Mouse (Mus musculus) ES-E14 (cell line): ENCODE data around the gene Thrap3. TPM values are rescaled to one million over a fixed set of nuclear protein-coding genes. Genes with fewer than 3 reads are reported as not detected.

Source experiments
- DNase-seq: peaks from one replicate; pipeline ENCODE4 v3.0.0-alpha.2; 2013; ENCODE audit warnings: low read depth, low spot score
- H3K27ac ChIP-seq: 2 replicates; pipeline ENCODE4 v1.5.1; 2012; ENCODE audit warnings: low read depth, mild to moderate bottlenecking, low read length, moderate library complexity, mixed read lengths; ENCODE audit not compliant: poor library complexity, insufficient read depth, severe bottlenecking
- H3K36me3 ChIP-seq: 2 replicates; pipeline ENCODE4 v1.6.1; 2012; ENCODE audit warnings: mild to moderate bottlenecking, low read length, moderate library complexity, mixed read lengths; ENCODE audit not compliant: control insufficient read depth, poor library complexity, insufficient read depth, severe bottlenecking
- H3K4me1 ChIP-seq, 2 experiments: fragments of 150-350 bp in 1 of 2; sonication (generic) in 1 of 2; 2 replicates each; pipeline ENCODE4 v1.6.1; 2012; ENCODE audit warnings: low read length in 2 of 2, mild to moderate bottlenecking in 1 of 2, mixed read lengths in 1 of 2; ENCODE audit not compliant: control insufficient read depth in 2 of 2, insufficient read depth in 2 of 2, poor library complexity in 1 of 2
- H3K4me3 ChIP-seq, 2 experiments: fragments of 150-350 bp in 1 of 2; sonication (generic) in 1 of 2; 2 replicates each; pipeline ENCODE4 v1.5.1; 2012; ENCODE audit warnings: low read length in 2 of 2, low read depth in 1 of 2, mild to moderate bottlenecking in 1 of 2, mixed read lengths in 1 of 2; ENCODE audit not compliant: insufficient read depth in 1 of 2, poor library complexity in 1 of 2, severe bottlenecking in 1 of 2
- H3K9ac ChIP-seq: 2 replicates; pipeline ENCODE4 v1.6.1; 2012; ENCODE audit warnings: low read depth, mild to moderate bottlenecking, low read length, mixed read lengths; ENCODE audit not compliant: poor library complexity, insufficient read depth, severe bottlenecking
- H3K9me3 ChIP-seq: fragments of 150-350 bp; sonication (generic); 2 replicates; pipeline ENCODE4 v1.6.1; 2012; ENCODE audit warnings: low read depth, mild to moderate bottlenecking, low read length; ENCODE audit not compliant: control insufficient read depth, insufficient read depth
- CHD2 ChIP-seq: IDR thresholded peaks from 2 replicates; pipeline ENCODE4 v1.6.1; 2014; ENCODE audit warnings: mild to moderate bottlenecking, low read depth, low read length, inconsistent platforms
- HCFC1 ChIP-seq: IDR thresholded peaks from 2 replicates; pipeline ENCODE4 v1.6.1; 2012; ENCODE audit warnings: low read length, inconsistent platforms, borderline replicate concordance; ENCODE audit not compliant: insufficient read depth
- MAFK ChIP-seq: IDR thresholded peaks from 2 replicates; pipeline ENCODE4 v1.6.1; 2014; ENCODE audit warnings: mild to moderate bottlenecking, low read depth, low read length, inconsistent platforms; ENCODE audit not compliant: insufficient read depth
- ZC3H11A ChIP-seq: IDR thresholded peaks from 2 replicates; pipeline ENCODE4 v1.6.1; 2012; ENCODE audit warnings: low read depth, mild to moderate bottlenecking, inconsistent platforms, low read length, borderline replicate concordance
- ZNF384 ChIP-seq: IDR thresholded peaks from 2 replicates; pipeline ENCODE4 v1.6.1; 2012; ENCODE audit warnings: low read depth, low read length, inconsistent platforms
- in situ Hi-C, 2 experiments: fragments of 600-800 bp; cut with MboI; formaldehyde crosslinking; loops; one replicate each; pipeline ENCODE4 v1.15.1; 2025; ENCODE audit warnings: low sequenced_read_pairs in 2 of 2, inconsistent platforms in 1 of 2; ENCODE audit not compliant: unreplicated experiment in 2 of 2
- total RNA-seq: library from RNA; depleted of rRNA; stranded (reverse); fragments of 300-350 nt; gene quantifications from 2 replicates; pipeline ENCODE4 v1.2.3, GENCODE M21; 2012

The Thrap3 gene
- total RNA-seq, 1 experiment, result 211 TPM

DNA sequence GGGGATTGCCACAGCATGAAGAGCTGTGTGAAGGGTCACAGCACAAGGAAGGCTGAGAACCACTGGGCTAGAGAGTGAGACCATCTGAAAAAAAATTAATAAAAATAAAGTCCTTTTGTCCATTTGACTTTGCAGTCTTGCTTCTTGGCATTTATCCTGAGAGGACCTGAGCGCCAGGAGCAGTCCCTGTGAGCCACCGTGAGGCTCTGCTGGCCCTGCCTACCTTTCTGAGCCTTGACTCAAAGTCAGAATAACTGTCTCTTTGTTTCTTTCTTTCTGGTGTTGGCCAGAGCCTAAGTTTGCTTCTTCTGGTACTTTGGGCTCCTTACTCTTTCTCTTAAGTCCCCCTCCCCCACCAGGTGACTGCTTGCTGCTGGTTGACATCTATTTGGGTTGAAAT, 82.1 kb downstream of the Thrap3 start:
- Histone ChIP-seq H3K4me3 (no peak overlapping the region), H3K36me3 (peaks cover 6% of the 10 kb centered on the region; the same call in 1 of the 2 replicates), H3K9me3 (no peaks in the 10 kb centered on the region), H3K27ac (no peak overlapping the region), H3K4me1 (0 out of 4 replicates have a peak, but pooled peaks cover 0 to 2% of the 10 kb centered on the region in 2 experiments), H3K9ac (no peak overlapping the region)
- no peak for DNase-seq
- in situ Hi-C loops, result no loop called here
- no peak for TF ChIP-seq CHD2

- Histone ChIP-seq H3K9ac (no peak overlapping the region), H3K9me3 (no peaks in the 10 kb centered on the region), H3K27ac (no peak overlapping the region), H3K4me3 (no peak overlapping the region), H3K4me1 (0 out of 4 replicates have a peak, but pooled peaks cover 0 to 2% of the 10 kb centered on the region in 2 experiments), H3K36me3 (peaks cover 4% of the 10 kb centered on the region; the same call in 1 of the 2 replicates)
- TF ChIP-seq MAFK (no peak), HCFC1 (no peak), CHD2 (no peak), ZNF384 (no peak), ZC3H11A (no peak)
- DNase-seq, result no peak
- in situ Hi-C loops, result no loop called here
Measured at GRCm38 (mm10) chr4:126120052-126120451, 82.5 kb downstream of the Thrap3 start.

- H3K9ac ChIP-seq, result no peak overlapping the region
- in situ Hi-C loops, result no loop called here
- H3K9me3 ChIP-seq, result no peaks in the 10 kb centered on the region
- TF ChIP-seq CHD2 (no peak), MAFK (no peak), ZNF384 (no peak), HCFC1 (no peak), ZC3H11A (no peak)
- no peak overlapping the region for H3K27ac ChIP-seq
- H3K36me3 ChIP-seq, result no peaks in the 10 kb centered on the region; the same call in 1 of the 2 replicates
- H3K4me1 ChIP-seq, result 0 out of 4 replicates have a peak, but pooled peaks cover 0 to 2% of the 10 kb centered on the region in 2 experiments
- DNase-seq, result no peak
- H3K4me3 ChIP-seq, result no peak overlapping the region
Measured at GRCm38 (mm10) chr4:126119051-126119450, 83.5 kb downstream of the Thrap3 start.

- TF ChIP-seq HCFC1 (no peak), ZC3H11A (no peak), MAFK (no peak), ZNF384 (no peak), CHD2 (no peak)
- Histone ChIP-seq H3K9ac (no peak overlapping the region), H3K4me1 (peaks cover 0 to 2% of the 10 kb centered on the region in 2 experiments; a peak in 1 of 4 replicates), H3K4me3 (no peak overlapping the region), H3K36me3 (no peaks in the 10 kb centered on the region; the same call in 1 of the 2 replicates), H3K27ac (no peak overlapping the region), H3K9me3 (no peaks in the 10 kb centered on the region)
- DNase-seq, result no peak
- in situ Hi-C loops, result no loop called here
Measured at GRCm38 (mm10) chr4:126118651-126119050, 83.9 kb downstream of the Thrap3 start.

DNA sequence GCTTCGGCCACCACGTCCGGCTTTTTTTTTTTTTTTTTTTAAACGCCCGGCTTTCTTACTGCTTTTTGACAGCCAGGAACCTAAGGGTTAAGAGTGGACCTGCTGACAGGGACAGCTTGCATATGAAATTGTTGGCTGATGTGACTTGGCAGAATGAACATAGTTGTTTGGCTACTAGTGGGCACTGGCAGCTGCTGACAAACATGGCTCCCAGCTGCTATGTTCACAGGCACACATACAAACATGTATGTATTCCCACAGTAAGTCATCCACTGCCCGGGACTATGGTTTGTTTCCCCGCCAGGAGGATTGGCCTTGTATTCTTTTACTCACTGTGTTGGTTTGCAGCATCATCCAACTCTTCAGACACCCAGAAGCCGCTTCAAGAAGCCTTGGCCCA, 85.4 kb downstream of the Thrap3 start:
- in situ Hi-C loops, result no loop called here
- no peak overlapping the region for H3K27ac ChIP-seq
- H3K4me3 ChIP-seq, result no peak overlapping the region
- TF ChIP-seq MAFK, result no peak
- no peak for TF ChIP-seq ZNF384
- no peak for TF ChIP-seq CHD2
- no peak for TF ChIP-seq HCFC1
- TF ChIP-seq ZC3H11A, result no peak
- H3K36me3 ChIP-seq, result no peaks in the 10 kb centered on the region; the same call in 1 of the 2 replicates
- no peaks in the 10 kb centered on the region for H3K9me3 ChIP-seq
- peaks cover 0 to 3% of the 10 kb centered on the region in 2 experiments; a peak in 1 of 4 replicates for H3K4me1 ChIP-seq
- no peak overlapping the region for H3K9ac ChIP-seq
- DNase-seq, result no peak
